In the genomic region with DNA sequence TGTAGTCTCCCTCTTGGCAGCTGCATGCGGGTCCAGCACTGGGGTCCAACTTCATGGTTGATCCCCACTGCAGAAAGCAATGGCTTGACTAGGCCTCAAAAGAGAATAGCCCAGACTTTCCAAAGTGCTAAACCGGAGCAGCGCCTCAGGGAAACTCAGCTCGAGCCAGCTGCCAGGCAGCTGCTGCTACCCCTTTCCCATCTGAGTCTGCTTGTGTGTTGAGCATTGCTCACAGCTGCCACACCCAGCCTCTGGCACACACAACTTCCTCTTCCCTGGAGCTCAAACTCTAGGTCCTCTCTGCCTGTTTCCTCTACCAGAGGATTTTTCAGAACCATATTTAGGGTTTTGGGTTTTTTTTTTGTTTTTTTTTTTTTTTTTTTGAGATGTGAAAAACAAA, we compare ENCODE assay signal across 10 mouse cellular contexts.
DNase-seq lines count a peak whose midpoint lies in the region; ATAC-seq lines count a peak whose summit lies in the region.
"Had no signal": no experiment of that assay in that cellular context is flagged by ENCODE, and none has a peak within 500 bp of the region (broad histone marks: within the 10 kb centered on the region; RNA-seq: fewer than 3 reads in every experiment).

No protein-coding gene starts in this region.

- no peaks in the 10 kb centered on the region for H3K27me3 ChIP-seq in intestine, embryonic 15.5 days (replicated peaks)
- H3K27me3 ChIP-seq in intestine, embryonic 16.5 days (replicated peaks; ENCODE audit: control insufficient read depth, insufficient read depth, low read length) = no peaks in the 10 kb centered on the region
- H3K27me3 ChIP-seq in embryonic facial prominence, embryonic 14.5 days (replicated peaks; ENCODE audit: control insufficient read depth, insufficient read depth, low read length) = no peaks in the 10 kb centered on the region
- H3K27me3 ChIP-seq in limb, embryonic 15.5 days = no peaks in the 10 kb centered on the region

- H3K9ac ChIP-seq in intestine, embryonic 15.5 days = no peak overlapping the region
- H3K9ac ChIP-seq in intestine, embryonic 16.5 days (ENCODE audit: low read depth, low read length) = no peak overlapping the region
- H3K9ac ChIP-seq in embryonic facial prominence, embryonic 14.5 days (ENCODE audit: low read depth, low read length) = no peak overlapping the region
- no peak overlapping the region for H3K9ac ChIP-seq in limb, embryonic 15.5 days

- WGBS in intestine, embryonic 15.5 days = 57% methylated on average over 4 of the region's 4 CpGs
- WGBS in intestine, embryonic 16.5 days = 59% methylated on average over 4 of the region's 4 CpGs
- WGBS in embryonic facial prominence, embryonic 14.5 days = 32% methylated on average over 4 of the region's 4 CpGs
- 18% methylated on average over 4 of the region's 4 CpGs for WGBS in limb, embryonic 15.5 days

- 0 out of 2 replicates have a peak, but pooled peaks have one; percentile 23 for ATAC-seq in intestine, embryonic 15.5 days
- ATAC-seq in intestine, embryonic 16.5 days = no peak
- peak; percentile 65 for ATAC-seq in embryonic facial prominence, embryonic 14.5 days (ENCODE audit: low read depth)
- 0 out of 2 replicates have a peak, but pooled peaks have one; percentile 35 for ATAC-seq in limb, embryonic 15.5 days (ENCODE audit: insufficient number of reproducible peaks, low FRiP score, low TSS enrichment, low read depth)

- DNase-seq in B cell, adult 2 months = peak; percentile 23 to 30
- DNase-seq in embryonic facial prominence, embryonic 14.5 days (ENCODE audit: low spot score) = peak; percentile 87
- DNase-seq in frontal cortex, adult 2 months (ENCODE audit: extremely low spot score in 1 of 2, low spot score in 1 of 2) = no peak
- DNase-seq in adrenal gland, adult 18-20 months (ENCODE audit: low spot score in 2 of 2) = no peak
- DNase-seq in embryo, embryonic 10 days (ENCODE audit: low spot score) = no peak

- no peak overlapping the region for H3K4me2 ChIP-seq in intestine, embryonic 15.5 days (replicated peaks)
- no peak overlapping the region for H3K4me2 ChIP-seq in intestine, embryonic 16.5 days (ENCODE audit: low read depth, low read length)
- H3K4me2 ChIP-seq in embryonic facial prominence, embryonic 14.5 days (ENCODE audit: low read depth, low read length) = no peak overlapping the region
- H3K4me2 ChIP-seq in limb, embryonic 15.5 days = no peak overlapping the region

- no peaks in the 10 kb centered on the region for H3K9me3 ChIP-seq in intestine, embryonic 15.5 days
- H3K9me3 ChIP-seq in intestine, embryonic 16.5 days (ENCODE audit: control insufficient read depth, low read length) = no peaks in the 10 kb centered on the region
- no peaks in the 10 kb centered on the region for H3K9me3 ChIP-seq in embryonic facial prominence, embryonic 14.5 days (ENCODE audit: control insufficient read depth, low read length)
- no peaks in the 10 kb centered on the region for H3K9me3 ChIP-seq in limb, embryonic 15.5 days
- H3K9me3 ChIP-seq: forebrain, embryonic 10.5 days had no signal

- 0 out of 2 replicates have a peak, but pooled peaks cover 3% of the 10 kb centered on the region for H3K4me1 ChIP-seq in intestine, embryonic 15.5 days (replicated peaks)
- no peaks in the 10 kb centered on the region for H3K4me1 ChIP-seq in intestine, embryonic 16.5 days (ENCODE audit: control insufficient read depth, insufficient read depth, low read length)
- no peaks in the 10 kb centered on the region for H3K4me1 ChIP-seq in embryonic facial prominence, embryonic 14.5 days (ENCODE audit: control insufficient read depth, insufficient read depth, low read length)
- H3K4me1 ChIP-seq in limb, embryonic 15.5 days = peaks cover 7% of the 10 kb centered on the region
- H3K4me1 ChIP-seq: forebrain, embryonic 10.5 days had no signal

- no peak overlapping the region for H3K27ac ChIP-seq in intestine, embryonic 15.5 days
- no peak overlapping the region for H3K27ac ChIP-seq in intestine, embryonic 16.5 days (ENCODE audit: low read length)
- H3K27ac ChIP-seq in embryonic facial prominence, embryonic 14.5 days (replicated peaks; ENCODE audit: low read depth, low read length) = peak overlapping the region; percentile 34
- H3K27ac ChIP-seq in limb, embryonic 15.5 days = peak overlapping the region; percentile 69
- H3K27ac ChIP-seq: forebrain, embryonic 10.5 days; kidney, postnatal 0 days had no signal

- no peak overlapping the region for H3K4me3 ChIP-seq in intestine, embryonic 15.5 days (replicated peaks)
- no peak overlapping the region for H3K4me3 ChIP-seq in intestine, embryonic 16.5 days (ENCODE audit: low read length)
- no peak overlapping the region for H3K4me3 ChIP-seq in embryonic facial prominence, embryonic 14.5 days (ENCODE audit: low read depth, low read length)
- no peak overlapping the region for H3K4me3 ChIP-seq in limb, embryonic 15.5 days
- H3K4me3 ChIP-seq: forebrain, embryonic 10.5 days had no signal

- no peaks in the 10 kb centered on the region for H3K36me3 ChIP-seq in intestine, embryonic 15.5 days
- no peaks in the 10 kb centered on the region for H3K36me3 ChIP-seq in intestine, embryonic 16.5 days (ENCODE audit: control insufficient read depth, insufficient read depth, low read length)
- no peaks in the 10 kb centered on the region for H3K36me3 ChIP-seq in embryonic facial prominence, embryonic 14.5 days (ENCODE audit: control insufficient read depth, insufficient read depth, low read length)
- no peaks in the 10 kb centered on the region for H3K36me3 ChIP-seq in limb, embryonic 15.5 days
- H3K36me3 ChIP-seq: forebrain, embryonic 10.5 days had no signal

Comparison
In these comparisons a context has a peak if more than half of its experiments do, and no peak if none do; other contexts are left out.
1. H3K27ac ChIP-seq: peak in embryonic facial prominence, embryonic 14.5 days (single experiment) and limb, embryonic 15.5 days (single experiment); none in intestine, embryonic 15.5 days (single experiment) and intestine, embryonic 16.5 days (single experiment).
2. DNase-seq: peak in B cell, adult 2 months (2 of 2) and embryonic facial prominence, embryonic 14.5 days (single experiment); none in frontal cortex, adult 2 months (0 of 2), adrenal gland, adult 18-20 months (0 of 2) and embryo, embryonic 10 days (single experiment).